Mouse (Mus musculus): ENCODE measurements around the gene Mtcl1. TPM values are rescaled to one million over a fixed set of nuclear protein-coding genes. Genes with fewer than 3 reads are reported as not detected.

Mtcl1 gene
- total and polyA plus RNA-seq, 3 experiments = 1.5 to 6.8 (median 5.9) TPM

GRCm38 (mm10) chr17:66321933-66322332 is 127.6 kb downstream of the Mtcl1 start:
- no peaks in the 10 kb centered on the region; the same call in 1 of the 2 replicates for H3K4me1 ChIP-seq (ENCODE audit: control insufficient read depth, insufficient read depth, low read length)
- DNase-seq = no peak
- H3K79me2 ChIP-seq (replicated peaks; ENCODE audit: control insufficient read depth, insufficient read depth, low read length) = no peaks in the 10 kb centered on the region
- WGBS = 85% methylated on average over 14 of the region's 14 CpGs
- no peaks in the 10 kb centered on the region for H3K27me3 ChIP-seq (ENCODE audit: control insufficient read depth, insufficient read depth, low read length)
- H3K4me3 ChIP-seq = no peak overlapping the region
- H3K36me3 ChIP-seq (ENCODE audit: control insufficient read depth, insufficient read depth, low read length) = no peaks in the 10 kb centered on the region
- TF ChIP-seq EP300 (IDR thresholded peaks at IDR 0.05; ENCODE audit: insufficient read depth, low read depth, low read length) = no peak
- TF ChIP-seq CTCF (IDR thresholded peaks at IDR 0.05) = no peak
- TF ChIP-seq POLR2A (IDR thresholded peaks at IDR 0.05; ENCODE audit: insufficient read depth, low read depth, low read length) = no peak
- intact Hi-C loops (cut with DNase I) = no loop called here
- no peak overlapping the region for H3K9ac ChIP-seq (ENCODE audit: low read depth, low read length)
- H3K27ac ChIP-seq = no peak overlapping the region

- Histone ChIP-seq H3K4me3 (no peak overlapping the region), H3K27me3 (ENCODE audit: control insufficient read depth, insufficient read depth, low read length) (no peaks in the 10 kb centered on the region), H3K27ac (no peak overlapping the region), H3K79me2 (replicated peaks; ENCODE audit: control insufficient read depth, insufficient read depth, low read length) (no peaks in the 10 kb centered on the region), H3K36me3 (ENCODE audit: control insufficient read depth, insufficient read depth, low read length) (no peaks in the 10 kb centered on the region), H3K9ac (ENCODE audit: low read depth, low read length) (no peak overlapping the region), H3K4me1 (ENCODE audit: control insufficient read depth, insufficient read depth, low read length) (no peaks in the 10 kb centered on the region; the same call in 1 of the 2 replicates)
- intact Hi-C loops (cut with DNase I) = no loop called here
- 72% methylated on average over 20 of the region's 20 CpGs for WGBS
- no peak for TF ChIP-seq CTCF (IDR thresholded peaks at IDR 0.05)
- no peak for TF ChIP-seq POLR2A (IDR thresholded peaks at IDR 0.05; ENCODE audit: insufficient read depth, low read depth, low read length)
- TF ChIP-seq EP300 (IDR thresholded peaks at IDR 0.05; ENCODE audit: insufficient read depth, low read depth, low read length) = no peak
- DNase-seq = no peak
These were observed 128.7 kb downstream of the Mtcl1 start for GRCm38 (mm10) chr17:66320716-66321372.

GRCm38 (mm10) chr17:66318031-66318430 is 131.5 kb downstream of the Mtcl1 start:
- Histone ChIP-seq H3K79me2 (replicated peaks; ENCODE audit: control insufficient read depth, insufficient read depth, low read length) (no peaks in the 10 kb centered on the region), H3K4me3 (no peak overlapping the region), H3K36me3 (ENCODE audit: control insufficient read depth, insufficient read depth, low read length) (no peaks in the 10 kb centered on the region), H3K27me3 (ENCODE audit: control insufficient read depth, insufficient read depth, low read length) (no peaks in the 10 kb centered on the region), H3K9ac (ENCODE audit: low read depth, low read length) (no peak overlapping the region), H3K4me1 (ENCODE audit: control insufficient read depth, insufficient read depth, low read length) (no peaks in the 10 kb centered on the region; the same call in 1 of the 2 replicates), H3K27ac (no peak overlapping the region)
- DNase-seq = no peak
- intact Hi-C loops (cut with DNase I) = no loop called here
- no peak for TF ChIP-seq POLR2A (IDR thresholded peaks at IDR 0.05; ENCODE audit: insufficient read depth, low read depth, low read length)
- TF ChIP-seq CTCF (IDR thresholded peaks at IDR 0.05) = no peak
- TF ChIP-seq EP300 (IDR thresholded peaks at IDR 0.05; ENCODE audit: insufficient read depth, low read depth, low read length) = no peak
- WGBS = 90% methylated on average over 3 of the region's 3 CpGs

DNA sequence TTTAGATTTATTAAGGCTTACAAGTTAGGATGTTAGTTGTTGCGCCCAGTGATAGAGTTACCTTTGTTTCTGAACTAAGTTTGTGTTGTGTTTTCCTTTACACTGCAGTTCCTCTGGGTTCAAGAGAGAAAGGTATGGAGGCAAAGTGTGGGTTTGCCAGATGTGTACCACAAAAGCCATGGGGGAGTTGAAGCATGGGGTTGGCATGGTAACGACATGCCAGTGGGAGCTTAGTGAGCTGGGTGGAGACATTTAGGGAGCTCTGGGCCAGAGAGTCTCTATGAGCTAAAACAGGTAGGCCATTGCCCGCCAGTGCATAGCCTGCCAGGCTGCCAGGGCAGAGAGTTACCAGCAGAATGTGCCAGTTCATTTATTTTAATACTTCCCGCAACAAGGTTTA is 132.0 kb downstream of the Mtcl1 start:
- TF ChIP-seq POLR2A (IDR thresholded peaks at IDR 0.05; ENCODE audit: insufficient read depth, low read depth, low read length) (no peak), CTCF (IDR thresholded peaks at IDR 0.05) (no peak), EP300 (IDR thresholded peaks at IDR 0.05; ENCODE audit: insufficient read depth, low read depth, low read length) (no peak)
- no peaks in the 10 kb centered on the region for H3K36me3 ChIP-seq (ENCODE audit: control insufficient read depth, insufficient read depth, low read length)
- no peaks in the 10 kb centered on the region for H3K4me1 ChIP-seq (ENCODE audit: control insufficient read depth, insufficient read depth, low read length)
- no peak overlapping the region for H3K27ac ChIP-seq
- WGBS = 98% methylated on average over 4 of the region's 4 CpGs
- H3K27me3 ChIP-seq (ENCODE audit: control insufficient read depth, insufficient read depth, low read length) = no peaks in the 10 kb centered on the region
- intact Hi-C loops (cut with DNase I) = no loop called here
- H3K9ac ChIP-seq (ENCODE audit: low read depth, low read length) = no peak overlapping the region
- no peaks in the 10 kb centered on the region for H3K79me2 ChIP-seq (replicated peaks; ENCODE audit: control insufficient read depth, insufficient read depth, low read length)
- H3K4me3 ChIP-seq = no peak overlapping the region
- no peak for DNase-seq

- no peak overlapping the region for H3K4me3 ChIP-seq
- 81% methylated on average over 5 of the region's 5 CpGs for WGBS
- no peaks in the 10 kb centered on the region for H3K36me3 ChIP-seq (ENCODE audit: control insufficient read depth, insufficient read depth, low read length)
- no peaks in the 10 kb centered on the region for H3K79me2 ChIP-seq (replicated peaks; ENCODE audit: control insufficient read depth, insufficient read depth, low read length)
- no peak overlapping the region for H3K27ac ChIP-seq
- TF ChIP-seq POLR2A (IDR thresholded peaks at IDR 0.05; ENCODE audit: insufficient read depth, low read depth, low read length) = no peak
- TF ChIP-seq EP300 (IDR thresholded peaks at IDR 0.05; ENCODE audit: insufficient read depth, low read depth, low read length) = no peak
- TF ChIP-seq CTCF (IDR thresholded peaks at IDR 0.05) = no peak
- no peak overlapping the region for H3K9ac ChIP-seq (ENCODE audit: low read depth, low read length)
- DNase-seq = no peak
- H3K27me3 ChIP-seq (ENCODE audit: control insufficient read depth, insufficient read depth, low read length) = no peaks in the 10 kb centered on the region
- intact Hi-C loops (cut with DNase I) = no loop called here
- no peaks in the 10 kb centered on the region for H3K4me1 ChIP-seq (ENCODE audit: control insufficient read depth, insufficient read depth, low read length)
These were observed 132.4 kb downstream of the Mtcl1 start for GRCm38 (mm10) chr17:66317156-66317555.

- Histone ChIP-seq H3K79me2 (replicated peaks; ENCODE audit: control insufficient read depth, insufficient read depth, low read length) (no peaks in the 10 kb centered on the region), H3K4me1 (ENCODE audit: control insufficient read depth, insufficient read depth, low read length) (no peaks in the 10 kb centered on the region), H3K27me3 (ENCODE audit: control insufficient read depth, insufficient read depth, low read length) (no peaks in the 10 kb centered on the region), H3K27ac (no peak overlapping the region), H3K36me3 (ENCODE audit: control insufficient read depth, insufficient read depth, low read length) (no peaks in the 10 kb centered on the region), H3K4me3 (no peak overlapping the region), H3K9ac (ENCODE audit: low read depth, low read length) (no peak overlapping the region)
- no peak for TF ChIP-seq CTCF (IDR thresholded peaks at IDR 0.05)
- TF ChIP-seq EP300 (IDR thresholded peaks at IDR 0.05; ENCODE audit: insufficient read depth, low read depth, low read length) = no peak
- no peak for TF ChIP-seq POLR2A (IDR thresholded peaks at IDR 0.05; ENCODE audit: insufficient read depth, low read depth, low read length)
- no peak for DNase-seq
- WGBS = 20% methylated on average over 10 of the region's 10 CpGs
- intact Hi-C loops (cut with DNase I) = no loop called here
These were observed 134.1 kb downstream of the Mtcl1 start for GRCm38 (mm10) chr17:66315451-66315850.

Data from heart, adult 2 months (tissue).